Comparison of ENCODE assay signal across 13 mouse cellular contexts in genomic region chr10:23609270-23609914, GRCm38 (mm10).
DNase-seq lines count a peak whose midpoint lies in the region; ATAC-seq lines count a peak whose summit lies in the region.
"Had no signal": no experiment of that assay in that cellular context is flagged by ENCODE, and none has a peak within 500 bp of the region (broad histone marks: within the 10 kb centered on the region; RNA-seq: fewer than 3 reads in every experiment).

No protein-coding gene starts in this region.

- no peaks in the 10 kb centered on the region for H3K27me3 ChIP-seq in forebrain, embryonic 13.5 days
- H3K27me3 ChIP-seq in forebrain, embryonic 11.5 days (ENCODE audit: control insufficient read depth, insufficient read depth, low read length): no peaks in the 10 kb centered on the region
- H3K27me3 ChIP-seq: lung, embryonic 15.5 days had no signal

- no peaks in the 10 kb centered on the region for H3K9me3 ChIP-seq in forebrain, embryonic 13.5 days (replicated peaks)
- no peaks in the 10 kb centered on the region for H3K9me3 ChIP-seq in forebrain, embryonic 11.5 days (ENCODE audit: control insufficient read depth, low read length)
- H3K9me3 ChIP-seq: lung, embryonic 15.5 days had no signal

- no peak overlapping the region for H3K27ac ChIP-seq in forebrain, embryonic 13.5 days
- no peak overlapping the region for H3K27ac ChIP-seq in forebrain, embryonic 11.5 days (ENCODE audit: low read depth, low read length)
- H3K27ac ChIP-seq: lung, embryonic 15.5 days had no signal

- no peak overlapping the region for H3K4me3 ChIP-seq in forebrain, embryonic 13.5 days
- no peak overlapping the region for H3K4me3 ChIP-seq in forebrain, embryonic 11.5 days (ENCODE audit: low read depth, low read length)
- H3K4me3 ChIP-seq: lung, embryonic 15.5 days had no signal

- H3K36me3 ChIP-seq in forebrain, embryonic 13.5 days (ENCODE audit: poor library complexity, severe bottlenecking): no peaks in the 10 kb centered on the region
- H3K36me3 ChIP-seq in forebrain, embryonic 11.5 days (ENCODE audit: control insufficient read depth, insufficient read depth, low read length): no peaks in the 10 kb centered on the region
- H3K36me3 ChIP-seq: lung, embryonic 15.5 days had no signal

- no peak overlapping the region for H3K9ac ChIP-seq in forebrain, embryonic 13.5 days
- H3K9ac ChIP-seq in forebrain, embryonic 11.5 days (ENCODE audit: low read length): no peak overlapping the region
- H3K9ac ChIP-seq: lung, embryonic 15.5 days had no signal

- H3K4me1 ChIP-seq in forebrain, embryonic 13.5 days: peaks cover 14% of the 10 kb centered on the region
- H3K4me1 ChIP-seq in forebrain, embryonic 11.5 days (replicated peaks; ENCODE audit: control insufficient read depth, insufficient read depth, low read length): no peaks in the 10 kb centered on the region; the same call in 1 of the 2 replicates

- peak; percentile 22; the same call in 1 of the 2 replicates for ATAC-seq in forebrain, embryonic 13.5 days
- no peak for ATAC-seq in forebrain, embryonic 11.5 days (replicated peaks; ENCODE audit: low FRiP score)
- ATAC-seq: CD4-positive, CD25-positive, alpha-beta regulatory T cell, adult 4 months had no signal

- no peak for DNase-seq in forebrain, embryonic 11.5 days (ENCODE audit: low spot score)
- peak; percentile 18 to 40 for DNase-seq in right cerebral cortex, adult 2 months (ENCODE audit: low spot score in 2 of 2)
- no peak for DNase-seq in right cerebral cortex, postnatal 10 days (ENCODE audit: low spot score in 2 of 2)
- DNase-seq in gastrocnemius, postnatal 25 days: peak; percentile 68
- DNase-seq in retina, postnatal 1 day: peak; percentile 59
- DNase-seq in spleen, postnatal 4 days (ENCODE audit: low spot score in 2 of 2): no peak
- DNase-seq in heart, adult 9 months (ENCODE audit: low spot score in 2 of 2): no peak
- DNase-seq: adrenal gland, postnatal 36 days; heart, postnatal 4 days; thymus, adult 18-20 months had no signal

- 0 out of 2 replicates have a peak overlapping the region, but pooled peaks have one; percentile 15 for H3K4me2 ChIP-seq in forebrain, embryonic 13.5 days
- no peak overlapping the region for H3K4me2 ChIP-seq in forebrain, embryonic 11.5 days (ENCODE audit: low read depth, low read length, severe bottlenecking)
- H3K4me2 ChIP-seq: lung, embryonic 15.5 days had no signal

- 59% methylated on average over 18 of the region's 18 CpGs for whole genome bisulfite sequencing in forebrain, embryonic 13.5 days
- 72% methylated on average over 18 of the region's 18 CpGs for WGBS in forebrain, embryonic 11.5 days

Comparison
In these comparisons a context has a peak if more than half of its experiments do, and no peak if none do; other contexts are left out.
1. DNase-seq: peak in right cerebral cortex, adult 2 months (2 of 2), gastrocnemius, postnatal 25 days (single experiment) and retina, postnatal 1 day (single experiment); none in forebrain, embryonic 11.5 days (single experiment), right cerebral cortex, postnatal 10 days (0 of 2), spleen, postnatal 4 days (0 of 2) and heart, adult 9 months (0 of 2).